Mouse (Mus musculus) C2C12 (cell line): ENCODE measurements around the gene Slc2a2.

Experiments
- CEBPB ChIP-seq: IDR thresholded peaks from one replicate; pipeline ENCODE4 v1.6.1; 2011; ENCODE audit warnings: low read depth, mild to moderate bottlenecking, control low read depth, moderate library complexity
- CTCF ChIP-seq: IDR thresholded peaks from one replicate; pipeline ENCODE4 v1.5.1; 2011; ENCODE audit not compliant: control insufficient read depth, insufficient read depth, insufficient read length
- MAX ChIP-seq: IDR thresholded peaks from one replicate; pipeline ENCODE4 v1.6.1; 2011; ENCODE audit warnings: mild to moderate bottlenecking, control low read depth
- MYOD1 ChIP-seq: IDR thresholded peaks from one replicate; pipeline ENCODE4 v1.6.1; 2011; ENCODE audit warnings: low read depth; ENCODE audit not compliant: control insufficient read depth, insufficient read length
- USF1 ChIP-seq: IDR thresholded peaks from one replicate; pipeline ENCODE4 v1.6.1; 2011; ENCODE audit warnings: low read depth, mild to moderate bottlenecking, control low read depth, moderate library complexity

GRCm38 (mm10) chr3:28725203-28725602 is 27.5 kb downstream of the Slc2a2 start:
- TF ChIP-seq CTCF (no peak), USF1 (no peak), MYOD1 (no peak), CEBPB (no peak), MAX (no peak)
